Mouse (Mus musculus) cerebellum, adult 2 months (tissue): Measurements from ENCODE around the gene Rcn1. TPM values are rescaled to one million over a fixed set of nuclear protein-coding genes. Genes with fewer than 3 reads are reported as not detected.

ENCODE experiments used
- DNase-seq, 2 experiments: peaks; one replicate each; pipeline ENCODE4 v3.0.0; 2021
- H3K27ac ChIP-seq: fragments of 200-500 bp; 2 replicates; pipeline ENCODE4 v1.5.1; 2012; ENCODE audit warnings: low read length, control low read depth, inconsistent platforms; ENCODE audit not compliant: insufficient read depth
- H3K27me3 ChIP-seq: fragments of 200-500 bp; 2 replicates; pipeline ENCODE4 v1.6.1; 2012; ENCODE audit warnings: inconsistent platforms, mild to moderate bottlenecking, low read length, moderate library complexity; ENCODE audit not compliant: control insufficient read depth, insufficient read depth
- H3K4me1 ChIP-seq: fragments of 200-500 bp; 2 replicates; pipeline ENCODE4 v1.6.1; 2011; ENCODE audit warnings: low read length; ENCODE audit not compliant: control insufficient read depth, insufficient read depth
- H3K4me3 ChIP-seq: fragments of 200-500 bp; replicated peaks from 2 replicates; pipeline ENCODE3; 2011; ENCODE audit warnings: mild to moderate bottlenecking, low read depth, low read length, control low read depth; ENCODE audit not compliant: insufficient read depth
- CTCF ChIP-seq: fragments of 200-500 bp; IDR thresholded peaks from 2 replicates; pipeline ENCODE4 v1.5.1; 2011; ENCODE audit warnings: low read depth, mild to moderate bottlenecking, control low read depth, low read length, moderate library complexity, borderline replicate concordance; ENCODE audit not compliant: insufficient read depth
- POLR2A ChIP-seq: fragments of 200-500 bp; IDR thresholded peaks from 2 replicates; pipeline ENCODE4 v1.6.1; 2011; ENCODE audit warnings: low read length, control low read depth, borderline replicate concordance; ENCODE audit not compliant: insufficient read depth
- WGBS: fragments of 180-500 bp; shearing (Covaris S2); methylation state at CpG from one replicate; pipeline ENCODE4 v1.1.7; 2018; 5-methylcytosine and 5-hydroxymethylcytosine counted together
- polyA plus RNA-seq: library from polyadenylated mRNA; depleted of rRNA; stranded (reverse); fragments of >200 nt; gene quantifications from 2 replicates; pipeline ENCODE4 v1.2.3, GENCODE M21; 2012

The Rcn1 gene
- polyA plus RNA-seq, 1 experiment: 7.4 TPM

- 70% methylated on average over 4 of the region's 4 CpGs for WGBS
- Histone ChIP-seq H3K4me3 (no peak overlapping the region), H3K27ac (no peak overlapping the region), H3K27me3 (no peaks in the 10 kb centered on the region), H3K4me1 (no peaks in the 10 kb centered on the region)
- TF ChIP-seq POLR2A: no peak
- TF ChIP-seq CTCF: no peak
- no peak for DNase-seq
These were observed 23.4 kb downstream of the Rcn1 start for GRCm38 (mm10) chr2:105375705-105376104.

- H3K27me3 ChIP-seq: no peaks in the 10 kb centered on the region
- no peak overlapping the region for H3K27ac ChIP-seq
- DNase-seq: no peak
- H3K4me1 ChIP-seq: no peaks in the 10 kb centered on the region
- H3K4me3 ChIP-seq: no peak overlapping the region
- 94% methylated on average over 7 of the region's 7 CpGs for WGBS
- no peak for TF ChIP-seq CTCF
- TF ChIP-seq POLR2A: no peak
These were observed 23.9 kb downstream of the Rcn1 start for GRCm38 (mm10) chr2:105375261-105375660.

GRCm38 (mm10) chr2:105373658-105374057 lies 25.5 kb downstream of the Rcn1 start:
- Histone ChIP-seq H3K27me3 (no peaks in the 10 kb centered on the region), H3K27ac (no peak overlapping the region), H3K4me1 (no peaks in the 10 kb centered on the region), H3K4me3 (no peak overlapping the region)
- no peak for DNase-seq
- TF ChIP-seq CTCF (no peak), POLR2A (no peak)
- 92% methylated on average over 11 of the region's 11 CpGs for WGBS

GRCm38 (mm10) chr2:105372727-105373126 lies 26.4 kb downstream of the Rcn1 start:
- 84% methylated on average over 5 of the region's 5 CpGs for WGBS
- no peak overlapping the region for H3K4me3 ChIP-seq
- DNase-seq: no peak
- TF ChIP-seq POLR2A (no peak), CTCF (no peak)
- no peaks in the 10 kb centered on the region for H3K4me1 ChIP-seq
- H3K27ac ChIP-seq: no peak overlapping the region
- H3K27me3 ChIP-seq: no peaks in the 10 kb centered on the region; the same call in 1 of the 2 replicates

- 95% methylated on average over 6 of the region's 6 CpGs for whole genome bisulfite sequencing
- H3K4me1 ChIP-seq: no peaks in the 10 kb centered on the region
- DNase-seq: no peak
- H3K27ac ChIP-seq: no peak overlapping the region
- H3K27me3 ChIP-seq: no peaks in the 10 kb centered on the region; the same call in 1 of the 2 replicates
- no peak for TF ChIP-seq CTCF
- TF ChIP-seq POLR2A: no peak
- H3K4me3 ChIP-seq: no peak overlapping the region
These were observed 27.0 kb downstream of the Rcn1 start for GRCm38 (mm10) chr2:105372156-105372555.

- peak; percentile 6 to 16 for DNase-seq
- WGBS: 17% methylated on average over 14 of the region's 14 CpGs
- Histone ChIP-seq H3K27me3 (no peaks in the 10 kb centered on the region; the same call in 1 of the 2 replicates), H3K4me1 (no peaks in the 10 kb centered on the region), H3K27ac (no peak overlapping the region), H3K4me3 (peak overlapping the region; percentile 49)
- TF ChIP-seq POLR2A: no peak
- no peak for TF ChIP-seq CTCF
These were observed 28.4 kb downstream of the Rcn1 start for GRCm38 (mm10) chr2:105370698-105371097.

GRCm38 (mm10) chr2:105370240-105370639 lies 28.9 kb downstream of the Rcn1 start:
- H3K4me3 ChIP-seq: no peak overlapping the region
- H3K4me1 ChIP-seq: no peaks in the 10 kb centered on the region
- H3K27ac ChIP-seq: no peak overlapping the region
- H3K27me3 ChIP-seq: no peaks in the 10 kb centered on the region; the same call in 1 of the 2 replicates
- TF ChIP-seq CTCF (no peak), POLR2A (no peak)
- 20% methylated on average over 10 of the region's 10 CpGs for WGBS
- DNase-seq: peak; percentile 7

GRCm38 (mm10) chr2:105367623-105368022 lies 31.5 kb downstream of the Rcn1 start:
- no peak overlapping the region for H3K4me3 ChIP-seq
- H3K27ac ChIP-seq: no peak overlapping the region
- no peaks in the 10 kb centered on the region; the same call in 1 of the 2 replicates for H3K27me3 ChIP-seq
- WGBS: 55% methylated on average over 4 of the region's 4 CpGs
- TF ChIP-seq POLR2A (no peak), CTCF (no peak)
- DNase-seq: no peak
- H3K4me1 ChIP-seq: no peaks in the 10 kb centered on the region

- 96% methylated on average over 3 of the region's 3 CpGs for WGBS
- DNase-seq: no peak
- TF ChIP-seq POLR2A: no peak
- no peak for TF ChIP-seq CTCF
- Histone ChIP-seq H3K4me1 (no peaks in the 10 kb centered on the region), H3K27ac (no peak overlapping the region), H3K4me3 (no peak overlapping the region), H3K27me3 (no peaks in the 10 kb centered on the region)
These were observed 41.1 kb downstream of the Rcn1 start for GRCm38 (mm10) chr2:105358040-105358439.
